Mouse (Mus musculus) testis, adult 2 months (tissue): ENCODE data around the gene Ppp1r15b. TPM values are rescaled to one million over a fixed set of nuclear protein-coding genes. Genes with fewer than 3 reads are reported as not detected.
A peak's percentile ranks its signal among the peaks of the same experiment; 100 is the strongest.

Experiments
- H3K27ac ChIP-seq: fragments of 200-500 bp; 2 replicates; pipeline ENCODE4 v1.5.1; 2012; ENCODE audit warnings: low read depth, low read length; ENCODE audit not compliant: control insufficient read depth, insufficient read depth
- H3K27me3 ChIP-seq: fragments of 200-500 bp; 2 replicates; pipeline ENCODE4 v1.6.1; 2012; ENCODE audit warnings: mild to moderate bottlenecking, low read length, moderate library complexity; ENCODE audit not compliant: control insufficient read depth, insufficient read depth
- H3K36me3 ChIP-seq: fragments of 200-500 bp; 2 replicates; pipeline ENCODE4 v1.6.1; 2012; ENCODE audit warnings: mild to moderate bottlenecking, low read length; ENCODE audit not compliant: control insufficient read depth, insufficient read depth
- H3K4me1 ChIP-seq: fragments of 200-500 bp; 2 replicates; pipeline ENCODE4 v1.6.1; 2012; ENCODE audit warnings: low read length; ENCODE audit not compliant: control insufficient read depth, insufficient read depth
- H3K4me3 ChIP-seq: fragments of 200-500 bp; 2 replicates; pipeline ENCODE4 v1.5.1; 2012; ENCODE audit warnings: low read depth, mild to moderate bottlenecking, low read length, moderate library complexity, mixed read lengths; ENCODE audit not compliant: control insufficient read depth
- CTCF ChIP-seq: fragments of 200-500 bp; IDR thresholded peaks from 2 replicates; pipeline ENCODE4 v1.5.1; 2012; ENCODE audit warnings: low read depth, mild to moderate bottlenecking, inconsistent platforms, low read length, moderate library complexity; ENCODE audit not compliant: control insufficient read depth, insufficient read depth, insufficient replicate concordance
- POLR2A ChIP-seq: fragments of 200-500 bp; IDR thresholded peaks from 2 replicates; pipeline ENCODE4 v1.6.1; 2012; ENCODE audit warnings: low read depth, mild to moderate bottlenecking, inconsistent platforms, low read length, moderate library complexity; ENCODE audit not compliant: control insufficient read depth
- polyA plus RNA-seq: library from polyadenylated mRNA; depleted of rRNA; stranded (reverse); fragments of >200 nt; gene quantifications from 2 replicates; pipeline ENCODE4 v1.2.3, GENCODE M21; 2012

Gene Ppp1r15b
- polyA plus RNA-seq, 1 experiment = 11.1 TPM

GRCm38 (mm10) chr1:133164591-133165011 is 33.7 kb downstream of the Ppp1r15b start:
- H3K4me1 ChIP-seq = peaks cover 12% of the 10 kb centered on the region
- TF ChIP-seq CTCF = no peak
- no peak for TF ChIP-seq POLR2A
- no peaks in the 10 kb centered on the region for H3K36me3 ChIP-seq
- peaks cover 3% of the 10 kb centered on the region for H3K27me3 ChIP-seq
- H3K4me3 ChIP-seq = no peak overlapping the region; the same call in 1 of the 2 replicates
- no peak overlapping the region for H3K27ac ChIP-seq

GRCm38 (mm10) chr1:133165111-133165510 is 34.2 kb downstream of the Ppp1r15b start:
- no peak overlapping the region for H3K27ac ChIP-seq
- no peak overlapping the region for H3K4me3 ChIP-seq
- no peaks in the 10 kb centered on the region for H3K36me3 ChIP-seq
- peaks cover 12% of the 10 kb centered on the region for H3K4me1 ChIP-seq
- TF ChIP-seq POLR2A (no peak), CTCF (no peak)
- H3K27me3 ChIP-seq = peaks cover 3% of the 10 kb centered on the region

GRCm38 (mm10) chr1:133168318-133169060 is 37.5 kb downstream of the Ppp1r15b start:
- TF ChIP-seq POLR2A (no peak), CTCF (no peak)
- Histone ChIP-seq H3K27ac (no peak overlapping the region), H3K4me1 (peaks cover 12% of the 10 kb centered on the region), H3K4me3 (peak overlapping the region; percentile 59), H3K36me3 (no peaks in the 10 kb centered on the region), H3K27me3 (no peaks in the 10 kb centered on the region)

- peaks cover 7% of the 10 kb centered on the region for H3K4me1 ChIP-seq
- no peaks in the 10 kb centered on the region for H3K36me3 ChIP-seq
- TF ChIP-seq CTCF (no peak), POLR2A (no peak)
- H3K27ac ChIP-seq = no peak overlapping the region
- no peaks in the 10 kb centered on the region for H3K27me3 ChIP-seq
- no peak overlapping the region for H3K4me3 ChIP-seq
Observed at GRCm38 (mm10) chr1:133170196-133170595, 39.3 kb downstream of the Ppp1r15b start.

GRCm38 (mm10) chr1:133171357-133171756 is 40.4 kb downstream of the Ppp1r15b start:
- Histone ChIP-seq H3K36me3 (no peaks in the 10 kb centered on the region), H3K27ac (no peak overlapping the region), H3K27me3 (no peaks in the 10 kb centered on the region), H3K4me1 (peaks cover 7% of the 10 kb centered on the region), H3K4me3 (no peak overlapping the region)
- no peak for TF ChIP-seq POLR2A

- no peak overlapping the region for H3K27ac ChIP-seq
- no peaks in the 10 kb centered on the region for H3K36me3 ChIP-seq
- H3K4me3 ChIP-seq = no peak overlapping the region
- H3K27me3 ChIP-seq = no peaks in the 10 kb centered on the region
- no peaks in the 10 kb centered on the region for H3K4me1 ChIP-seq
- TF ChIP-seq CTCF (no peak), POLR2A (no peak)
Observed at GRCm38 (mm10) chr1:133175150-133175549, 44.2 kb downstream of the Ppp1r15b start.

GRCm38 (mm10) chr1:133177480-133178172 is 46.7 kb downstream of the Ppp1r15b start:
- Histone ChIP-seq H3K36me3 (no peaks in the 10 kb centered on the region), H3K27me3 (no peaks in the 10 kb centered on the region), H3K4me1 (peaks cover 7% of the 10 kb centered on the region; the same call in 1 of the 2 replicates), H3K4me3 (no peak overlapping the region), H3K27ac (no peak overlapping the region)
- no peak for TF ChIP-seq POLR2A
- peak; percentile 97 for TF ChIP-seq CTCF
